Mouse (Mus musculus): ENCODE results near the gene Fam57b. TPM values are rescaled to one million over a fixed set of nuclear protein-coding genes. Genes with fewer than 3 reads are reported as not detected.
"Not testable (repeated sequence)": the region's sequence is repeated elsewhere in the genome, so short reads cannot be mapped to it uniquely, and the experiment has no call there.

The Fam57b gene
- total RNA-seq, 1 experiment from 2014 or later: not detected

- ATAC-seq (replicated peaks; ENCODE audit: insufficient number of reproducible peaks, low FRiP score, low TSS enrichment, poor library complexity, severe bottlenecking): no peak
Observed at GRCm38 (mm10) chr7:126775978-126776234, 21.6 kb upstream of the Fam57b start.

DNA sequence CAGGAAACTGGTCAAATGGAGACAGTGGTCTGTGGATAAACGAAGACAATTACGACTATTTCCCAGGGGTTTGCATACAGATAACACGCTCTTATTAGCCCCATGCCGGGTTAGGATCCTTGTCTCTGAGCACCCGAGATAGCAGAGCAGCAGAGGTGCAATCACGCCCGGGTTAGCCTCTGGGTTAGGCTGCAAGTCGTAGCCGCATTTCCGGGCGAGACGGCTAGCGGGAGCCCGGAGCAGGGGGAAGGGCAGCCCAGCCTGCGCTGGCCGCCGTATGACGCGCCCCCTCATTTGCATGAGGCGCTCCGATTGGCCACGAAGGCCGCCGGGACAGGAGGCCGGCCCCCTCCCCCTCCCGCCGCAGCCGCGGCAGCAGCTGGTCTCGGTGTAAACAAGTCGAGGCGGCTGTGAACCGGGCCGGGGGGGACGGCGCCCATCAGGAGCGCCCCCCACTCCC is 20.8 kb upstream of the Fam57b start, which contains the start of gene Ypel3:
TSS of gene Ypel3 (plus strand) at position 358 of the 460 bp plus-strand sequence.
- ATAC-seq (replicated peaks; ENCODE audit: insufficient number of reproducible peaks, low FRiP score, low TSS enrichment, poor library complexity, severe bottlenecking): peak; percentile 77

GRCm38 (mm10) chr7:126777476-126777875 is 20.0 kb upstream of the Fam57b start:
- ATAC-seq (replicated peaks; ENCODE audit: insufficient number of reproducible peaks, low FRiP score, low TSS enrichment, poor library complexity, severe bottlenecking): no peak

GRCm38 (mm10) chr7:126778147-126778546 is 19.3 kb upstream of the Fam57b start:
- ATAC-seq (replicated peaks; ENCODE audit: insufficient number of reproducible peaks, low FRiP score, low TSS enrichment, poor library complexity, severe bottlenecking): no peak

DNA sequence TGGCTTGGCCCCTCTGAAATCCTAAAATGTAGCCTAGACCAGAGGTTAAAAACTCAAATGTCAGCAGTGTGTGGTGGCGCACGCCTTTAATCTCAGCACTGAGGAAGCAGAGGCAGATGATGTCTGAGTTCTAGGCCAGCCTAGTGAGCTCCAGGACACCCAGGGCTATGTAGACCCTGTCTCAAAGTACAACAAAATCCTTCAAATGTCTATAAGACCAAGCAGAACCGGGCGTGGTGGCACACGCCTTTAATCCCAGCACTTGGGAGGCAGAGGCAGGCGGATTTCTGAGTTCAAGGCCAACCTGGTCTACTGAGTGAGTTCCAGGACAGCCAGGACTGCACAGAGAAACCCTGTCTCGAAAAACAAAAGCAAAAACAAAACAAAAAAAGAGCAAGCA is 18.4 kb upstream of the Fam57b start:
- not testable (repeated sequence) for ATAC-seq (replicated peaks; ENCODE audit: insufficient number of reproducible peaks, low FRiP score, low TSS enrichment, poor library complexity, severe bottlenecking)

DNA sequence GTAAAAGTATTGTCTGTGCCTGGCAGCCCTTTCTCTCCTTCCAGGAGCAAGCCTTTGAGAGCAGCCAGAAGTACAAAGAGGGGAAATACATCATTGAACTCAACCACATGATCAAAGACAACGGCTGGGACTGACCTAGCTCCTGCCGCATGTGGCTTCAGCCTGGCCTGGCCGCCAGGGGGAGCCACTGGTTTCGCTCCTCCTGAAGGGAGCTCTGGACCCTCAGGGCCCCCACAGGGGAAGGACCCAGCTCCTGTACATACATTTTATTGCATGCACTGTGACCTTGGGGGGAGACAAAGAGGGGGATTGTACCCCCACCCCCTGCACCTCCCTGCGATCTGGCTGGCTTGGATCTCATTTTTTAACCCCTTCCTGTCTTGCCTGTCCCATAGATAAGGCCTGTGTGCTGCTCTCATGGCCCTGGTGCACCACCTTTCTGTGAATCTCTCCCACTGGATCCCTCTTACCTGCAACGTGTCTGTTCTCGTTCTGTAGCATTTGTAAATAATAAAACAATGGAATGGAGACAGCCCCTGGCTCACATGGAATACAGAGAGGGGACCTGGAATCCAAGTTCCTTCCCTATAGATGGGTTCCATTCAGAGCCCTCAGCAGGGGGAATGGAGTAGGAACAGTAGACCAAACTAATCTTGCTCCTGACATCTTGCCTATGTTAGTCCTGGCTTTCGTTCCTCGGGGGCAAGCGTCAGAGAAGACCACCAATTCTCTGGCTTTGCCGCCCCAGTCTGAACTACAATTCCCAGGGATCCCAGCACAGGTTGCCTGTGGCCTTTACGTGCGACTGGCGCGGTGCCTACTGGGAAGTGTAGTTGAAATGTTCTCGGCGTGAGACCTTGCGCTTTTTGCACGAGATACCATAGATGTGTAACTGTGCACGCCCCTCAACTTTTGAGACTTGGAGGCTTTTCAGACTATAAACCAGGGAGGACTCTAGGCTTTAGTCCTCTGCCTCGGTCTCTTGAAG is 17.2 kb upstream of the Fam57b start:
- ATAC-seq (replicated peaks; ENCODE audit: insufficient number of reproducible peaks, low FRiP score, low TSS enrichment, poor library complexity, severe bottlenecking): peak; percentile 59

GRCm38 (mm10) chr7:126780971-126781635 is 16.4 kb upstream of the Fam57b start, which contains the start of gene Tbx6:
TSS of gene Tbx6 (plus strand) at chr7:126781483.
- ATAC-seq (replicated peaks; ENCODE audit: insufficient number of reproducible peaks, low FRiP score, low TSS enrichment, poor library complexity, severe bottlenecking): no peak

GRCm38 (mm10) chr7:126781661-126782370 is 15.7 kb upstream of the Fam57b start:
- ATAC-seq (replicated peaks; ENCODE audit: insufficient number of reproducible peaks, low FRiP score, low TSS enrichment, poor library complexity, severe bottlenecking): no peak

GRCm38 (mm10) chr7:126782693-126783092 is 14.8 kb upstream of the Fam57b start:
- ATAC-seq (replicated peaks; ENCODE audit: insufficient number of reproducible peaks, low FRiP score, low TSS enrichment, poor library complexity, severe bottlenecking): no peak

DNA sequence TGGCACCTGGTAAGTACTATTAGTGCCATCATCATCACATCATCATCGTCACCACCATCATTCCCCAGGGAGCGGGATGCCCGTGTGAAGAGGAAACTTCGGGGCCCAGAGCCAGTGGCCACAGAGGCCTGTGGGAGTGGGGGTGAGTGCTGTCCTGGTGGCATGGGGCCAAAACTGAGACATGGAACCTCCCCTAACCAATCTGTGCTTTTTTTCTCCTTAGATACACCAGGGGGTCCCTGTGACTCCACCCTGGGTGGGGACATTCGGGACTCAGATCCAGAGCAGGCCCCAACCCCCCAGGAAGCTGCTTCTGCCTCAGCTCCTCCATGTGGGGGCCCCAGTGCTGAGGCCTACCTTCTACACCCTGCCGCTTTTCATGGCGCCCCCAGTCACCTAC is 13.0 kb upstream of the Fam57b start:
- ATAC-seq (replicated peaks; ENCODE audit: insufficient number of reproducible peaks, low FRiP score, low TSS enrichment, poor library complexity, severe bottlenecking): no peak

GRCm38 (mm10) chr7:126785056-126785455 is 12.4 kb upstream of the Fam57b start:
- no peak for ATAC-seq (replicated peaks; ENCODE audit: insufficient number of reproducible peaks, low FRiP score, low TSS enrichment, poor library complexity, severe bottlenecking)

- no peak for ATAC-seq (replicated peaks; ENCODE audit: insufficient number of reproducible peaks, low FRiP score, low TSS enrichment, poor library complexity, severe bottlenecking)
Observed at GRCm38 (mm10) chr7:126786142-126786541, 11.3 kb upstream of the Fam57b start.

GRCm38 (mm10) chr7:126789141-126789540 is 8.3 kb upstream of the Fam57b start:
- ATAC-seq (replicated peaks; ENCODE audit: insufficient number of reproducible peaks, low FRiP score, low TSS enrichment, poor library complexity, severe bottlenecking): no peak

DNA sequence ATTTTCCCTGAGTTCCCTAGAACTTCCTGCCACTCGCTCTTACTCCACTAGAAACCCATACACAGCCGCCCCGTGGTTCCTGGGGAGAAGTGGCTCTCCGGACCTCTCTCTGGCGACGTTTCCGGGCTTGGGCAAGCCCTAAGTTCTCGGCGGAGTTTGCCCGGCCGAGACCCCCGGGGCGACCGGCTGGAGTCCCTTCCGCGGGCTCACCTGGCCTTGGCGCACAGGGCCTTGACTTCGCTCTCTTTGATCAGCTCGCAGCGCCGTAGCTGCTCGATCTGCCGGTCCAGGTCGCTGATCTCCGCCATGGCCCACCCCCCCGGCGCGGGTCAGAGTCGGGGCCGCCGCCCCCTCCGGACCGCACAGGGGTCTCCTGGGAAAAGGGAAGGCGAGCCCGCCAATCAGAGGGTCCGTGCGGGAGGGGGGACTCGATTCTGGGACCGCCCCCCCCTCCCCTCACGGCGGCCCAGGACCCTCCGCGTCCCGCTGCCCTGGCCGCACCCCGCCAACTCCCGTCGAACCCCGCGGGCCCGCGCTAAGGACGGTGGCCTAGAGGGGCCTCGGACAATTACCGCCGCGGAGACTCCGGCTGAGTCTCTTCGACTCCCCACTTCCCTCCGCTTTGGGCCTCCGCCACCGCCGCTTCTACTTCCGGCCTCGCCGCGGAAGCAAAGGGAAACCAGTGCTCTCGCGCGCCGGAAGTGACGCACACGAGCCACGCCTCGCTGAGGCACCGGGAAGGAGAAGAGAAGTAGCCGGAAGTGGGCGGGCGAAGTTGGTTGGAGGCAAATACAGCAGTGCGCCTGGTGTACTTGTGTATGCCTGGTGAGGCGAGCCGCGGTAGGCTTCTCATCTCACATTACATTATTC is 5.4 kb upstream of the Fam57b start, which contains the start of gene Ppp4c:
TSS of gene Ppp4c (minus strand) at position 646 of the 870 bp plus-strand sequence.
- ATAC-seq (replicated peaks; ENCODE audit: insufficient number of reproducible peaks, low FRiP score, low TSS enrichment, poor library complexity, severe bottlenecking): peak; percentile 91

DNA sequence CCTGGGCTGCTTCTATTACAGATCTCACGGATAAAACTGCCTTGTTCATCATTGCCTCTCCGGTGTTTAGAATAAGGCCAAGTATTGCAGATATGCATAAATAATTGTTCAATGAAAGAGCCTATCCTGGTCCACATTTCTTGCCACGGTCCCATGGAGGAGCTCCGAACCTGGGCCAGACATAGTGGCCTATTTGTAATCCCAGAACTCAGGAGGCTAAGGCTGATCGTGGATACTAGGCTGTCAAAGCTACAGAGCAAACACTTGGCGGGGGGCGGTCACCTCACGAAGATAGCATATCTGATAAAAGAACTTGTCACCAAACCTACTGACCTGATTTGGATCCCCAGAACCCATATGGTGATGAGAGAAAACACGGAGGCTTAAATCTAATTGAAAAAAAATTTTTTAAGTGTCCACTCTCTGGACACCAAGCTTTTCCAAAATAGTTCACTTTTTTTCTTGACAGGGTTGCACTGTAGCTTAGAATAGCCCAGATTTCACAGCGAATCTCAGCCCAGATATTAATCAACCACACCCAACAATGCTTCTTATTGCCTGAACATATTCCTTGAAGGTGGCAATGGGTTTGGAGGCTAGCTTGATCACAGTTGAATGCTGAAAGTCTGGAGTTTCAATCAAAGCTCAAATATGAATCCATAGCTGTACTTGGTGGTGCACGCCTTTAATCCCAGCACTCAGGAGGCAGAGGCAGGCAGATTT is 4.6 kb upstream of the Fam57b start:
- no peak for ATAC-seq (replicated peaks; ENCODE audit: insufficient number of reproducible peaks, low FRiP score, low TSS enrichment, poor library complexity, severe bottlenecking)

DNA sequence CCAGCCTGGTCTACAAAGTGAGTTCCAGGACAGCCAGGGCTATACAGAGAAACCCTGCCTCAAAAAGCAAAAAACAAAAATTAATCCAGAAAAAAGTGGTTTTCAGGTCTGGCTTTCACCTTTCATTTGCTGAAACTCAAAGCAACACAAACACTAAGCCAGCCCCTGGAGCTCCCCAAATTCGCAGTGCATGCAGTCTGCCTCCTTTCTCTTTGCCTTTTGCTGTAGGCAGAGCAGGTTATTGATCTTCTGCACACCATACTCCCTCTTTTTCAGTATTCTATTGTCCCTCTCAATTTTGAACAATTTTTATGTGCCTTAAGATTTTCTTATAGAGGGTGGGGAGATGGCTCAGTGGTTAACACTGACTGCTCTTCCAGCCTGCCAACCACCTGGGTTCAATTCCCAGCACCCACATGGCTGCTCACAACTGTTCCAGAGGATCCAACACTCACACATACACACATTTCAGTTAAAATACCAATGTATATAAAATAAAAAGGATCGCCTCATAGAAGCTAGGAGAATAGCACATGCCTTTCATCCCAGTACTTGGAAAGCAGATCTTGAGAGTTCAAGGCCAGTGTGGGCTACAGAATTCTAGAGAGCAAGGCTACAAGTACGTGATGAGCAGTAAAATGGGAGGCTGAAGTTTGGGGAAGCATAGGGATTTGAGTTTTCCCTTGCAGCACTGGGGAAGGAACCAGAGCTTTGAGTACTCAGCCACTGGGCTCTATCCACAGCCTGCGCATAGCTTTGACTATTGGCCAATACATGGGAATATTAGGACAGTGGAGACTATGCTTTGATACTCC is 3.8 kb upstream of the Fam57b start:
- no peak for ATAC-seq (replicated peaks; ENCODE audit: insufficient number of reproducible peaks, low FRiP score, low TSS enrichment, poor library complexity, severe bottlenecking)

GRCm38 (mm10) chr7:126794271-126794605 is 3.2 kb upstream of the Fam57b start:
- no peak for ATAC-seq (replicated peaks; ENCODE audit: insufficient number of reproducible peaks, low FRiP score, low TSS enrichment, poor library complexity, severe bottlenecking)
